Mouse (Mus musculus): ENCODE measurements around the gene Sav1.

Sav1 gene

GRCm38 (mm10) chr12:69986786-69987497 lies at the start of gene Sav1:
Gene Sav1 (minus strand): TSS chr12:69987002.
- DNase-seq, result peak; percentile 82

GRCm38 (mm10) chr12:70026233-70026632 lies 39.4 kb upstream of the Sav1 start:
- DNase-seq, result no peak

- DNase-seq, result no peak
Observed at GRCm38 (mm10) chr12:70025431-70025830, 38.6 kb upstream of the Sav1 start.

GRCm38 (mm10) chr12:70023580-70023979 lies 36.8 kb upstream of the Sav1 start:
- DNase-seq, result no peak

- DNase-seq, result no peak
Observed at GRCm38 (mm10) chr12:70018153-70018552, 31.4 kb upstream of the Sav1 start.

GRCm38 (mm10) chr12:70015936-70016335 lies 29.1 kb upstream of the Sav1 start:
- DNase-seq, result no peak

- DNase-seq, result no peak
Observed at GRCm38 (mm10) chr12:70011681-70012080, 24.9 kb upstream of the Sav1 start.

- no peak for DNase-seq
Observed at GRCm38 (mm10) chr12:70010356-70010755, 23.6 kb upstream of the Sav1 start.

GRCm38 (mm10) chr12:70005103-70005502 lies 18.3 kb upstream of the Sav1 start:
- DNase-seq, result no peak

GRCm38 (mm10) chr12:69998186-69998983 lies 11.6 kb upstream of the Sav1 start:
- DNase-seq, result no peak

- no peak for DNase-seq
Observed at GRCm38 (mm10) chr12:69995382-69995781, 8.6 kb upstream of the Sav1 start.

- no peak for DNase-seq
Observed at GRCm38 (mm10) chr12:69986241-69986762, 500 bp downstream of the Sav1 start.

GRCm38 (mm10) chr12:69985546-69985945 lies 1.3 kb downstream of the Sav1 start:
- no peak for DNase-seq

- no peak for DNase-seq
Observed at GRCm38 (mm10) chr12:69982874-69983273, 3.9 kb downstream of the Sav1 start.

GRCm38 (mm10) chr12:69977376-69977998 lies 9.3 kb downstream of the Sav1 start:
- no peak for DNase-seq

GRCm38 (mm10) chr12:69976688-69977087 lies 10.1 kb downstream of the Sav1 start:
- no peak for DNase-seq

- DNase-seq, result no peak
Observed at GRCm38 (mm10) chr12:69973666-69974065, 13.1 kb downstream of the Sav1 start.

GRCm38 (mm10) chr12:69968154-69968553 lies 18.6 kb downstream of the Sav1 start:
- no peak for DNase-seq

- DNase-seq, result no peak
Observed at GRCm38 (mm10) chr12:69967112-69967511, 19.7 kb downstream of the Sav1 start.

- DNase-seq, result no peak
Observed at GRCm38 (mm10) chr12:69966071-69966470, 20.7 kb downstream of the Sav1 start.

- no peak for DNase-seq
Observed at GRCm38 (mm10) chr12:69965644-69966043, 21.2 kb downstream of the Sav1 start.

- DNase-seq, result no peak
Observed at GRCm38 (mm10) chr12:69963141-69963540, 23.7 kb downstream of the Sav1 start.

GRCm38 (mm10) chr12:69962468-69962867 lies 24.3 kb downstream of the Sav1 start:
- peak; percentile 63 for DNase-seq

GRCm38 (mm10) chr12:69957378-69957777 lies 29.4 kb downstream of the Sav1 start:
- no peak for DNase-seq
